Mouse (Mus musculus): ENCODE results near the gene Gm10300. TPM values are rescaled to one million over a fixed set of nuclear protein-coding genes. Genes with fewer than 3 reads are reported as not detected.

The Gm10300 gene
- polyA plus RNA-seq, 1 experiment = not detected

GRCm38 (mm10) chr4:132037991-132038390 is 36.5 kb upstream of the Gm10300 start:
- Histone ChIP-seq H3K4me1 (ENCODE audit: control insufficient read depth, insufficient read depth, low read length) (peaks cover 19% of the 10 kb centered on the region), H3K4me3 (ENCODE audit: insufficient read depth, low read length) (no peak overlapping the region), H3K27ac (ENCODE audit: insufficient read depth, low read length) (no peak overlapping the region; the same call in 1 of the 2 replicates)
- TF ChIP-seq POLR2A (IDR thresholded peaks at IDR 0.05; ENCODE audit: low read depth, low read length) (no peak), CTCF (IDR thresholded peaks at IDR 0.05; ENCODE audit: borderline replicate concordance, insufficient read depth, low read length) (no peak)

- peaks cover 16% of the 10 kb centered on the region for H3K4me1 ChIP-seq (ENCODE audit: control insufficient read depth, insufficient read depth, low read length)
- H3K27ac ChIP-seq (ENCODE audit: insufficient read depth, low read length) = no peak overlapping the region
- no peak overlapping the region for H3K4me3 ChIP-seq (ENCODE audit: insufficient read depth, low read length)
- TF ChIP-seq CTCF (IDR thresholded peaks at IDR 0.05; ENCODE audit: borderline replicate concordance, insufficient read depth, low read length) = no peak
- no peak for TF ChIP-seq POLR2A (IDR thresholded peaks at IDR 0.05; ENCODE audit: low read depth, low read length)
Measured at GRCm38 (mm10) chr4:132038809-132039208, 35.7 kb upstream of the Gm10300 start.

GRCm38 (mm10) chr4:132039521-132039920 is 35.0 kb upstream of the Gm10300 start:
- TF ChIP-seq POLR2A (IDR thresholded peaks at IDR 0.05; ENCODE audit: low read depth, low read length) (no peak), CTCF (IDR thresholded peaks at IDR 0.05; ENCODE audit: borderline replicate concordance, insufficient read depth, low read length) (no peak)

GRCm38 (mm10) chr4:132039975-132040645 is 34.4 kb upstream of the Gm10300 start:
- peaks cover 14% of the 10 kb centered on the region for H3K4me1 ChIP-seq (ENCODE audit: control insufficient read depth, insufficient read depth, low read length)
- no peak overlapping the region for H3K27ac ChIP-seq (ENCODE audit: insufficient read depth, low read length)
- TF ChIP-seq POLR2A (IDR thresholded peaks at IDR 0.05; ENCODE audit: low read depth, low read length) = no peak
- TF ChIP-seq CTCF (IDR thresholded peaks at IDR 0.05; ENCODE audit: borderline replicate concordance, insufficient read depth, low read length) = no peak

More at GRCm38 (mm10) chr4:132039521-132039920, 35.0 kb upstream of the Gm10300 start:
- H3K4me1 ChIP-seq (ENCODE audit: control insufficient read depth, insufficient read depth, low read length) = peaks cover 14% of the 10 kb centered on the region
- H3K27ac ChIP-seq (ENCODE audit: insufficient read depth, low read length) = no peak overlapping the region
- H3K4me3 ChIP-seq (ENCODE audit: insufficient read depth, low read length) = no peak overlapping the region

GRCm38 (mm10) chr4:132041471-132042332 is 32.8 kb upstream of the Gm10300 start:
- Histone ChIP-seq H3K4me3 (ENCODE audit: insufficient read depth, low read length) (no peak overlapping the region), H3K4me1 (ENCODE audit: control insufficient read depth, insufficient read depth, low read length) (peaks cover 11% of the 10 kb centered on the region), H3K27ac (ENCODE audit: insufficient read depth, low read length) (no peak overlapping the region)
- TF ChIP-seq POLR2A (IDR thresholded peaks at IDR 0.05; ENCODE audit: low read depth, low read length) = no peak
- no peak for TF ChIP-seq CTCF (IDR thresholded peaks at IDR 0.05; ENCODE audit: borderline replicate concordance, insufficient read depth, low read length)

More at GRCm38 (mm10) chr4:132039975-132040645, 34.4 kb upstream of the Gm10300 start:
- H3K4me3 ChIP-seq (ENCODE audit: insufficient read depth, low read length) = no peak overlapping the region

- TF ChIP-seq CTCF (IDR thresholded peaks at IDR 0.05; ENCODE audit: borderline replicate concordance, insufficient read depth, low read length) = no peak
- no peak for TF ChIP-seq POLR2A (IDR thresholded peaks at IDR 0.05; ENCODE audit: low read depth, low read length)
- no peak overlapping the region for H3K4me3 ChIP-seq (ENCODE audit: insufficient read depth, low read length)
- peaks cover 5% of the 10 kb centered on the region for H3K4me1 ChIP-seq (ENCODE audit: control insufficient read depth, insufficient read depth, low read length)
- H3K27ac ChIP-seq (ENCODE audit: insufficient read depth, low read length) = no peak overlapping the region
Measured at GRCm38 (mm10) chr4:132043726-132044125, 30.8 kb upstream of the Gm10300 start.

- H3K4me1 ChIP-seq (ENCODE audit: control insufficient read depth, insufficient read depth, low read length) = no peaks in the 10 kb centered on the region
- peak overlapping the region; percentile 70 for H3K4me3 ChIP-seq (ENCODE audit: insufficient read depth, low read length)
- no peak for TF ChIP-seq CTCF (IDR thresholded peaks at IDR 0.05; ENCODE audit: borderline replicate concordance, insufficient read depth, low read length)
- TF ChIP-seq POLR2A (IDR thresholded peaks at IDR 0.05; ENCODE audit: low read depth, low read length) = no peak
- H3K27ac ChIP-seq (ENCODE audit: insufficient read depth, low read length) = no peak overlapping the region
Measured at GRCm38 (mm10) chr4:132048011-132048991, 26.2 kb upstream of the Gm10300 start.

- TF ChIP-seq POLR2A (IDR thresholded peaks at IDR 0.05; ENCODE audit: low read depth, low read length) = no peak; the same call in 1 of the 2 replicates
- TF ChIP-seq CTCF (IDR thresholded peaks at IDR 0.05; ENCODE audit: borderline replicate concordance, insufficient read depth, low read length) = no peak
- H3K4me1 ChIP-seq (ENCODE audit: control insufficient read depth, insufficient read depth, low read length) = no peaks in the 10 kb centered on the region
- no peak overlapping the region for H3K27ac ChIP-seq (ENCODE audit: insufficient read depth, low read length)
- H3K4me3 ChIP-seq (ENCODE audit: insufficient read depth, low read length) = peak overlapping the region; percentile 70
Measured at GRCm38 (mm10) chr4:132048995-132049404, 25.5 kb upstream of the Gm10300 start.

Data from embryonic fibroblast, embryonic 13.5 days (primary cell).